Mouse (Mus musculus) brain, adult 10 weeks (tissue): ENCODE results near the gene Hspb7. TPM values are rescaled to one million over a fixed set of nuclear protein-coding genes. Genes with fewer than 3 reads are reported as not detected.

Experiments used
- polyA plus RNA-seq: library from polyadenylated mRNA; stranded (reverse); fragments of 350-450 nt; fragmentation: Illumina TruSeq; extraction: RNeasy Lipid Tissue Mini Kit (QIAGEN cat#74804); gene quantifications from one replicate; pipeline ENCODE4 v1.2.3, GENCODE M21; 2015; ENCODE audit warnings: low read depth, low replicate concordance

Gene Hspb7
- not detected for polyA plus RNA-seq

GRCm38 (mm10) chr4:141420192-141420829, at the start of gene Hspb7:
TSS of gene Hspb7 (plus strand) at chr4:141420779.

GRCm38 (mm10) chr4:141398545-141398944, 22.0 kb upstream of the Hspb7 start, which contains the start of gene Clcnka:
TSS of gene Clcnka (minus strand) at chr4:141398724.

GRCm38 (mm10) chr4:141415924-141416323, 4.7 kb upstream of the Hspb7 start, which contains the start of gene Clcnkb:
TSS of gene Clcnkb (minus strand) at chr4:141416014.

GRCm38 (mm10) chr4:141435974-141436373, 15.4 kb downstream of the Hspb7 start, which contains the start of gene Srarp:
TSS of gene Srarp (minus strand) at chr4:141436105.

GRCm38 (mm10) chr4:141444451-141445327, 24.1 kb downstream of the Hspb7 start, which contains the start of gene Zbtb17:
TSS of gene Zbtb17 (plus strand) at chr4:141444654.

Other genes starting within 250 kb of the Hspb7 start
- 2.4 TPM for gene Rsg1, start 206.8 kb upstream of the Hspb7 start, polyA plus RNA-seq
- 19.4 TPM for gene Arhgef19, start 181.3 kb upstream of the Hspb7 start, polyA plus RNA-seq
- gene Epha2, start 119.5 kb upstream of the Hspb7 start, polyA plus RNA-seq: 0.76 TPM
- 3.5 TPM for gene Fam131c, start 52.6 kb upstream of the Hspb7 start, polyA plus RNA-seq
- not detected for gene Clcnka, start 22.1 kb upstream of the Hspb7 start, polyA plus RNA-seq
- gene Clcnkb, start 4.8 kb upstream of the Hspb7 start, polyA plus RNA-seq: not detected
- gene Srarp, start 15.3 kb downstream of the Hspb7 start, polyA plus RNA-seq: 8.2 TPM
- gene Zbtb17, start 23.9 kb downstream of the Hspb7 start, polyA plus RNA-seq: 28.4 TPM
- 16.9 TPM for gene Spen, start 117.8 kb downstream of the Hspb7 start, polyA plus RNA-seq
- 1.2 TPM for gene Fblim1, start 185.3 kb downstream of the Hspb7 start, polyA plus RNA-seq
- gene Tmem82, start 197.9 kb downstream of the Hspb7 start, polyA plus RNA-seq: 0.43 TPM
- gene Slc25a34, start 203.0 kb downstream of the Hspb7 start, polyA plus RNA-seq: 8.2 TPM
- gene Plekhm2, start 244.1 kb downstream of the Hspb7 start, polyA plus RNA-seq: 66.4 TPM